Comparison of ENCODE assay signal across 6 mouse cellular contexts in the genomic region with DNA sequence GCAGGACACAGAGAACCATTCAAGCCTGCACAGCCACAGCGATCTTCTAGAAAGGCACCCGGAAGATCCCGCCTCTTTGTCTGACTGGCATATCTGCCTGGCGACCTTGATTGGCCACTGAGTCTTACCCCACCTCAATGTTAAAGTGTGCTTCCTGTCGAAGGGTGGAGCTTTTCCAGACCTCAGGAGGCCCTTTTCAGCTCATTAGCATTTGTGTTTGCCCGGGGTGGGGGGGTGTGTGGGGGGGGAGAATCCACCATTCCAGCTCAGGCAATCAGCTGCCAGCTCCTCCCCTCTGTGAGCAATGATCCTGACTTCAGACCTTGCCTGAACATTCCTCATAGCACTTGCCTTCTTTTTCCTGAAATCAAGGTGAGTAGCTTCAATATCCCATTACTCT.
A peak's percentile ranks its signal among the peaks of the same experiment; 100 is the strongest.
DNase-seq lines count a peak whose midpoint lies in the region; TF ChIP-seq lines count a peak whose summit lies in the region.
"Not testable (repeated sequence)": the region's sequence is repeated elsewhere in the genome, so short reads cannot be mapped to it uniquely, and the experiment has no call there.

No protein-coding gene starts in this region.

- H3K9ac ChIP-seq in ES-E14 (ENCODE audit: insufficient read depth, low read depth, low read length, poor library complexity, severe bottlenecking), result not testable (repeated sequence)

- H3K4me3 ChIP-seq in E14TG2a.4 (replicated peaks; ENCODE audit: low read length), result peak overlapping the region; percentile 65
- peak overlapping the region in 1 of 2 experiments; percentile 24; a peak in 1 of 4 replicates for H3K4me3 ChIP-seq in ES-E14 (ENCODE audit: insufficient read depth in 1 of 2, low read depth in 1 of 2, low read length in 2 of 2, poor library complexity in 1 of 2, severe bottlenecking in 1 of 2)

- DNase-seq in ES-CJ7 (ENCODE audit: low read depth, low spot score) (peak; percentile 97), ES-E14 (ENCODE audit: low read depth, low spot score) (peak; percentile 87), R1 (ENCODE audit: low read depth, low spot score) (peak; percentile 100), WW6 (ENCODE audit: low read depth, low spot score) (peak; percentile 42), ZHBTc4 (ENCODE audit: low read depth, low spot score) (peak; percentile 99)

- H3K4me1 ChIP-seq in E14TG2a.4 (replicated peaks; ENCODE audit: low read depth, low read length); ES-E14 (ENCODE audit: control insufficient read depth in 2 of 2, insufficient read depth in 2 of 2, low read length in 2 of 2, poor library complexity in 1 of 2): not testable (repeated sequence)

- peaks cover 11% of the 10 kb centered on the region for H3K9me3 ChIP-seq in E14TG2a.4 (ENCODE audit: low read length)
- not testable (repeated sequence) for H3K9me3 ChIP-seq in ES-E14 (ENCODE audit: control insufficient read depth, insufficient read depth, low read depth, low read length)

- TF ChIP-seq CTCF in E14TG2a.4 (conservative IDR thresholded peaks at IDR 0.05; ENCODE audit: low read length), result not testable (repeated sequence)

- in situ Hi-C loops in ES-E14 (cut with MboI; ENCODE audit: low sequenced_read_pairs in 2 of 2, unreplicated experiment in 2 of 2), result not testable (repeated sequence)

- H3K27me3 ChIP-seq in E14TG2a.4 (ENCODE audit: insufficient read depth, low read length), result not testable (repeated sequence)

- not testable (repeated sequence) for H3K27ac ChIP-seq in ES-E14 (ENCODE audit: insufficient read depth, low read depth, low read length, poor library complexity, severe bottlenecking)

- not testable (repeated sequence) for H3K36me3 ChIP-seq in E14TG2a.4 (ENCODE audit: insufficient read depth, low read length); ES-E14 (ENCODE audit: control insufficient read depth, insufficient read depth, low read length, poor library complexity, severe bottlenecking)

Comparison
In these comparisons a context has a peak if more than half of its experiments do, and no peak if none do; other contexts are left out.
1. DNase-seq: peak in every context shown above with its lines; median percentile 100 in R1; 99 in ZHBTc4; 97 in ES-CJ7; 87 in ES-E14; 42 in WW6.